Mouse (Mus musculus): Measurements from ENCODE around the gene Whrn. TPM values are rescaled to one million over a fixed set of nuclear protein-coding genes. Genes with fewer than 3 reads are reported as not detected.

Whrn gene
- polyA plus RNA-seq, 1 experiment from 2014 or later: 14.8 TPM

- H3K36me3 ChIP-seq: no peaks in the 10 kb centered on the region
- no peaks in the 10 kb centered on the region for H3K9me3 ChIP-seq
- H3K9ac ChIP-seq (replicated peaks): no peak overlapping the region
- peaks cover 65% of the 10 kb centered on the region for H3K4me1 ChIP-seq (replicated peaks)
- no peak overlapping the region for H3K4me2 ChIP-seq
- no peak overlapping the region for H3K4me3 ChIP-seq (replicated peaks)
- no peaks in the 10 kb centered on the region for H3K27me3 ChIP-seq
- H3K27ac ChIP-seq: no peak overlapping the region
- 69% methylated on average over 4 of the region's 4 CpGs for WGBS
- ATAC-seq (ENCODE audit: insufficient number of reproducible peaks, insufficient read depth, low FRiP score, low TSS enrichment, low read depth): no peak
These were observed 90.1 kb downstream of the Whrn start for GRCm38 (mm10) chr4:63405683-63406082.

- 0 out of 2 replicates have a peak overlapping the region, but pooled peaks have one; percentile 23 for H3K9ac ChIP-seq (replicated peaks)
- no peak for ATAC-seq (ENCODE audit: insufficient number of reproducible peaks, insufficient read depth, low FRiP score, low TSS enrichment, low read depth)
- peaks cover 71% of the 10 kb centered on the region for H3K4me1 ChIP-seq (replicated peaks)
- no peaks in the 10 kb centered on the region for H3K36me3 ChIP-seq
- no peak overlapping the region for H3K4me2 ChIP-seq
- H3K27ac ChIP-seq: no peak overlapping the region
- WGBS: 32% methylated on average over 7 of the region's 7 CpGs
- H3K4me3 ChIP-seq (replicated peaks): no peak overlapping the region
- H3K9me3 ChIP-seq: no peaks in the 10 kb centered on the region
- H3K27me3 ChIP-seq: no peaks in the 10 kb centered on the region
These were observed 90.7 kb downstream of the Whrn start for GRCm38 (mm10) chr4:63405051-63405450.

DNA sequence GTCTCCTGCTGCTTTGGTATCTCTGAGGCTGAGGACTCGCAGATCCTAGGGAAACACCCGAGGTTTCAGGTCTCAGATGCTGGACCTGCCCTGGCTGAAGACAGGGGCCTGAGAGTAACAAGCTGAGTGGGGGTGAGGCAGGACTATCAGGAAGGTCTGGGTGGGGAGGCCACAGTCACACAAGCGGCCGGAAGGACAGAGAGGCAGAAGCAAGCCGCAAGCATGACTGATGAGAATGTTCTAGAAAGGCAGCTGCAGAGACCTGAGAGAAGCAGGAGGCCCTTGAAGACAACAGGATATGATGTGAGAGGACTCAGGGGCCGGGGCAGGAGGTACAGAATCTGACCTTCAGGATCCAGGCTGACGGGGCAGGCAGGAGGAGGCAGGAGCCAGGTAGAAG lies 91.6 kb downstream of the Whrn start:
- no peaks in the 10 kb centered on the region for H3K9me3 ChIP-seq
- H3K4me2 ChIP-seq: no peak overlapping the region
- 73% methylated on average over 7 of the region's 7 CpGs for WGBS
- peaks cover 73% of the 10 kb centered on the region for H3K4me1 ChIP-seq (replicated peaks)
- H3K9ac ChIP-seq (replicated peaks): peak overlapping the region; percentile 28; the same call in 1 of the 2 replicates
- H3K36me3 ChIP-seq: no peaks in the 10 kb centered on the region
- H3K4me3 ChIP-seq (replicated peaks): no peak overlapping the region
- ATAC-seq (ENCODE audit: insufficient number of reproducible peaks, insufficient read depth, low FRiP score, low TSS enrichment, low read depth): no peak
- no peaks in the 10 kb centered on the region for H3K27me3 ChIP-seq
- peak overlapping the region; percentile 92 for H3K27ac ChIP-seq

DNA sequence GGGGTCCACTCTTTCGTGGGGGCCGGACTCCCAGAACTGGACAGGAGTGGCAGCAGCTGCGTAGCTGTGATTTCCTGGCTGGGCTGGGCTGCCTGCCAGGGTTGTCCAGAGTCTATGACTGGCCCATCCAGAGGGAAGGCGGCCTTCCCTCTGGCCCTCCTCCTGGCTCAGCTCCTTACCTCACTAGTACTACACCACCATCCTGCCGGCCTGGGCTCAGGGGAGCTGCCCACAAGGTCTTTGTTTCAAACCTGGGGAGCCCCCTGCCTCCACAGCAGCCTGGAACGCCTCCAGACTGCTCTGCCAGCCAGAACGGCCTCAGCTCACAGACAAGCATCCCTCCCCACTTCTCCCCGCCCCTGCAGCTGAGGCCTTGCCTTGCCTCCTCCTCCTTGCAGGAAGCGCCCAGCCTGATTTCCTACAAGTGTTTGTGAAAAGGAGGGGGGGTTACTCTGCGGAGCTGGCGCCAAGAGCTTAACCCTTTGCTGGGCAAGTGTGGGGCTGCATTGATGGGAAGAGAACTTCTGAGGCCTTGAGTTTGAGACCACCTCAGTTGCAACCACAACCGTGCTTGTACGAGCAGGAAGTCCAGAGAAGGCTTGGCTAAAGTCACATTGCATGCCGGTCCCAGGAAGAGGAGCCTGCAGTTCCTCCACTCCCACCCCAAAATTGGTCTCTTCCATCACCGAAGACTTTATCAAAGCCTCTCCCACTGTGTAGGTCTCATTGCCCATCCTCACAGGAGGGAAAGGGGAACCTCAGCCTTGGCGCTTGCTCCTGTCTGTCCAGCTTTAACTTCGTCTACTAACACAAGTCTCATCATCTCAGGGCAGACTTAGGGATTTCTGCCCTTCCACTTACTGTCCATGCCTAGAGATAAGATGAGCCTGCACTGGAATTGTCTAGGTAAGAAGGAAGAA lies 92.5 kb downstream of the Whrn start, which contains the start of gene Akna:
Akna (minus strand) TSS at position 315 of the 920 bp plus-strand sequence.
- WGBS: 11% methylated on average over 17 of the region's 17 CpGs
- no peaks in the 10 kb centered on the region for H3K36me3 ChIP-seq

DNA sequence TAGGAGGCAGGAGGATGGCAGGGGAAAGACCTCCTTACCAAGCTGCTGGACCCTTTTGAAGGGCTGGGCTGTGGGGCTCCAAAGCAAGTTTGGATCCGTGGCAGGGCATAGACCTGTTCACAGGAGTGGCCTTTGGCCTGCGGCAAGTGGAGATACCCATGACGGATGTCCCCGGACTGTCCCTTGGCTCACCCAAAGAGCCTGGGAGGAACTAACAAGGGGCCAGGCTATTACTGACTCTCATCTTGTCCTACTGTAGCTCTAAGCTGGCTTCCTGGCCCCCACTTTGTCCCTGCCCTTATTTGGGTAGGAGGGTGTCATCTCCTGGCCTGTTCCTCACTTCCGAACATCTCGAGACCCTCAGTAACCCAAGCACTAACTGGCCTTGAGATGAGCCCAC lies 93.2 kb downstream of the Whrn start:
- WGBS: 64% methylated on average over 6 of the region's 6 CpGs
- no peaks in the 10 kb centered on the region for H3K27me3 ChIP-seq

More for the DNA sequence above, 92.5 kb downstream of the Whrn start, which contains the start of gene Akna:
- H3K27ac ChIP-seq: peak within 1 kb of the TSS; percentile 92
- peak within 1 kb of the TSS; percentile 64 for H3K4me2 ChIP-seq
- H3K9me3 ChIP-seq: no peaks in the 10 kb centered on the region
- H3K27me3 ChIP-seq: no peaks in the 10 kb centered on the region
- peak within 1 kb of the TSS; percentile 37 for H3K4me3 ChIP-seq (replicated peaks)
- peak; percentile 82 for ATAC-seq (ENCODE audit: insufficient number of reproducible peaks, insufficient read depth, low FRiP score, low TSS enrichment, low read depth)
- peak within 1 kb of the TSS; percentile 56 for H3K9ac ChIP-seq (replicated peaks)
- H3K4me1 ChIP-seq (replicated peaks): peaks cover 74% of the 10 kb centered on the region

DNA sequence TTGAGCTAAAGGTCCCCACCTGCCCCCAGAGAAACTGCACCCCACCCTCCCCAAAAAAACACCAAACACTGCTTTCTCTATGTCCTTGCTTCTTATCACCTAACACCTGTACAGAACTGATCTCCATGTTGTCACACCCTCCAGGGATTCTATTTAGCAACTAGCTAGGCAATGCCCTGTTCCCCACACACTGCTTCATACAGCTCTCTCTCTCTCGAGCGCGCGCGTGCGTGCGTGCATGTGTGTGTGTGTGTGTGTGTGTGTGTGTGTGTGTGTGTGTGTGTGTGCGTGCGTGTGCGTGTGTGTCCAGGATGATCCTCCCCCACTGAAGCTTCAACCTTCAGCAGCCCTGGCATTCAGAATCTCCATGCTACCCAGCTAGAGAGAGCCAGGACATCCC lies 93.7 kb downstream of the Whrn start:
- Histone ChIP-seq H3K4me3 (replicated peaks) (peak overlapping the region; percentile 37), H3K27me3 (no peaks in the 10 kb centered on the region), H3K27ac (peak overlapping the region; percentile 92), H3K4me2 (peak overlapping the region; percentile 64), H3K9me3 (no peaks in the 10 kb centered on the region), H3K36me3 (peaks cover 8% of the 10 kb centered on the region), H3K4me1 (replicated peaks) (peaks cover 76% of the 10 kb centered on the region), H3K9ac (replicated peaks) (peak overlapping the region; percentile 56)
- no peak for ATAC-seq (ENCODE audit: insufficient number of reproducible peaks, insufficient read depth, low FRiP score, low TSS enrichment, low read depth)
- 84% methylated on average over 10 of the region's 10 CpGs for WGBS

More for the DNA sequence above, 93.2 kb downstream of the Whrn start:
- peak overlapping the region; percentile 37 for H3K4me3 ChIP-seq (replicated peaks)
- peak overlapping the region; percentile 92 for H3K27ac ChIP-seq
- H3K36me3 ChIP-seq: peaks cover 3% of the 10 kb centered on the region
- peak overlapping the region; percentile 56 for H3K9ac ChIP-seq (replicated peaks)
- no peaks in the 10 kb centered on the region for H3K9me3 ChIP-seq
- peaks cover 76% of the 10 kb centered on the region for H3K4me1 ChIP-seq (replicated peaks)
- no peak; the same call in 1 of the 2 replicates for ATAC-seq (ENCODE audit: insufficient number of reproducible peaks, insufficient read depth, low FRiP score, low TSS enrichment, low read depth)
- peak overlapping the region; percentile 64 for H3K4me2 ChIP-seq

DNA sequence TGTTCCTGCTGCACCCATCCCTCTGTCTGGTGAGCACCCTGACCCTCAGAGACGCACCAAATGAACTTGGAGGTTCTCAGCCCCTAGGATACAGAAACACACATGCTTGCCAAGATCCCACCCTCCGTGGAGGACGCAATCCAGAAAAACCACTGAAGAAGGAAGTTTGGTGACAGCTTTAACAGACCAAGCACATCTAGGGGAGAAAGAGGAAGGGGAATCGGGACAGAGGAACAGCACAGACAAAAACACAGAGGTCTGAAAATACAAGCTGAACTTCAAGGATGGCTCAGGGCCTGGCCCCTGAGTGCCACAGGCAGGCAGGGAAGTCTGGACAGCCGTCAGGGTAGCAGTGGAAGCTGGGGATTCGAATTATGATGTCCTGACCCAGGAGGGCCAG lies 94.2 kb downstream of the Whrn start:
- peaks cover 76% of the 10 kb centered on the region for H3K4me1 ChIP-seq (replicated peaks)
- 0 out of 2 replicates have a peak overlapping the region, but pooled peaks have one; percentile 12 for H3K9ac ChIP-seq (replicated peaks)
- H3K27ac ChIP-seq: 0 out of 2 replicates have a peak overlapping the region, but pooled peaks have one; percentile 23
- H3K36me3 ChIP-seq: peaks cover 12% of the 10 kb centered on the region
- no peaks in the 10 kb centered on the region for H3K9me3 ChIP-seq
- H3K4me3 ChIP-seq (replicated peaks): no peak overlapping the region
- no peak for ATAC-seq (ENCODE audit: insufficient number of reproducible peaks, insufficient read depth, low FRiP score, low TSS enrichment, low read depth)
- peak overlapping the region; percentile 64; the same call in 1 of the 2 replicates for H3K4me2 ChIP-seq
- no peaks in the 10 kb centered on the region for H3K27me3 ChIP-seq
- WGBS: 76% methylated on average over 6 of the region's 6 CpGs

DNA sequence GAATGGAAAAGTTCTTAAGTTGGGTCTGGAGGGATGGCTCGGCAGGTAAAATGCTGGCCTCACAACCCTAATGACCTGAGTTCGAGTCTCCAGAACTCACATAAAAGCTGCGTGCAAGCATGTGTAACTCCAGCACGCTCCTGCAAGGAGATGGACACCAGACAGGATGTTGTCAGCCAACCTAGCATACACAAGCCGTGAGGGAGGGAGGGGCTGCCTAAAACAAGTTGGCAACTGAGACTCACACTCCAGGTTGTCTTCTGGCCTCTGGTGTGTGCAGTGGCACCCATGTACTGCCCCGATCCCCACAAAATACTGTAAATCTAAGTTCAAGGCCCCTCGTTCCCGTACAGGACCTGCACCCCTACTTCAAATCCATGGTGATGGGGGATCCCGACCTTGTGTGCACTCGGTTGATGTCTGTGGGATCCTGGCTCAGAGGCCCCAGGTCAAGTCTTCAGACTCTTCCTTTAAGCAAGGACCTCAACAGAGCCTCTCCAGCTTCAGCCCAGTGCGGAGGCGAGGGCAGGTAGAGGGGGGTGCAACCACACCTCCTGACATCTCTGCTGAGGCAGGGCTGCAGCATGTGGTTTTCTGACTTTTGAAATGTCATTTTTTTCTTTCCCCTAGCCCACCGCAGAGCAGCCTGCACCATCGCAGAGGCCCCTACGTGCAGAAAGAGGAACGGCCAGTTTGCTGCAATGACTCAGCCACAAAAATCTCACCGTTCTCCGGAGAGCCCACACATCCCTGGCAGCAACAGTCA lies 95.1 kb downstream of the Whrn start:
- Histone ChIP-seq H3K36me3 (peaks cover 19% of the 10 kb centered on the region), H3K4me3 (replicated peaks) (no peak overlapping the region), H3K9ac (replicated peaks) (0 out of 2 replicates have a peak overlapping the region, but pooled peaks have one; percentile 18), H3K4me2 (no peak overlapping the region), H3K27me3 (no peaks in the 10 kb centered on the region), H3K4me1 (replicated peaks) (peaks cover 76% of the 10 kb centered on the region), H3K9me3 (no peaks in the 10 kb centered on the region), H3K27ac (no peak overlapping the region)
- ATAC-seq (ENCODE audit: insufficient number of reproducible peaks, insufficient read depth, low FRiP score, low TSS enrichment, low read depth): no peak
- WGBS: 89% methylated on average over 18 of the region's 18 CpGs

DNA sequence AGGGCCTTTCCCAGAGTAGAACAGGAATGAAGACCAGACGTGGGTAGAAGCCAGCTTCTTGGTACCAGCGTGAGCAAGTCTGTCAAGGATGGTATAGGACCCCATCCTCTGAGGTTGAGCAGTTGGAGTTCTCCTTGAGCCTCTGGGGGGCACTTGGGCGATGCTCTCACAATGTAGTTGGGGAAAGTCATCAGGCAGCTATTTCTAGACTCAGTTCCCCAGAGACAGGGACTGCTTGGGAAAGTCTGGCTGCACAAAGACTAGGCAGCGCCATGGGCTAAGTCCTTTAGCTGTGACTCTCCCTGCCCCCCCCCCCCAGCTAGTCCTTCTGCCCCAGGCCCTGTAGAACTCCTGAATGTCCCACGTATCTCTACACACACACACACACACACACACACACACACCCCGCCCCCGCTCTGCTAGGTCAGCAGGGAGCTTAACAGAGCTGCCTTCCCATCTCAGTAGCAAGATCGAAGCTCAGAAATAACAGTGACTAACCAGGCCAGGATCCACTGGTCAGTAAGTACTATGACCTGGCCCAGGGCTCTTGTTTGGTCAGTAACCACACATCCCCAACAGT lies 96.0 kb downstream of the Whrn start:
- H3K4me3 ChIP-seq (replicated peaks): no peak overlapping the region
- no peaks in the 10 kb centered on the region for H3K9me3 ChIP-seq
- no peak for ATAC-seq (ENCODE audit: insufficient number of reproducible peaks, insufficient read depth, low FRiP score, low TSS enrichment, low read depth)
- H3K27ac ChIP-seq: peak overlapping the region; percentile 70; the same call in 1 of the 2 replicates
- 59% methylated on average over 8 of the region's 8 CpGs for WGBS
- H3K4me1 ChIP-seq (replicated peaks): peaks cover 66% of the 10 kb centered on the region
- H3K9ac ChIP-seq (replicated peaks): no peak overlapping the region
- H3K27me3 ChIP-seq: no peaks in the 10 kb centered on the region
- H3K4me2 ChIP-seq: no peak overlapping the region
- peaks cover 28% of the 10 kb centered on the region for H3K36me3 ChIP-seq

- 37% methylated on average over 11 of the region's 11 CpGs for WGBS
- H3K27ac ChIP-seq: peak overlapping the region; percentile 70
- ATAC-seq (ENCODE audit: insufficient number of reproducible peaks, insufficient read depth, low FRiP score, low TSS enrichment, low read depth): no peak
- H3K4me3 ChIP-seq (replicated peaks): no peak overlapping the region
- peaks cover 36% of the 10 kb centered on the region for H3K36me3 ChIP-seq
- H3K9ac ChIP-seq (replicated peaks): no peak overlapping the region
- H3K9me3 ChIP-seq: no peaks in the 10 kb centered on the region
- H3K4me1 ChIP-seq (replicated peaks): peaks cover 59% of the 10 kb centered on the region
- no peak overlapping the region for H3K4me2 ChIP-seq
- H3K27me3 ChIP-seq: no peaks in the 10 kb centered on the region
These were observed 96.8 kb downstream of the Whrn start for GRCm38 (mm10) chr4:63398854-63399609.
